Mouse (Mus musculus): ENCODE measurements around the gene Nudc. TPM values are rescaled to one million over a fixed set of nuclear protein-coding genes. Genes with fewer than 3 reads are reported as not detected.
"Not testable (repeated sequence)": the region's sequence is repeated elsewhere in the genome, so short reads cannot be mapped to it uniquely, and the experiment has no call there.

Nudc gene
- polyA plus RNA-seq, 1 experiment from 2014 or later = 293 TPM

DNA sequence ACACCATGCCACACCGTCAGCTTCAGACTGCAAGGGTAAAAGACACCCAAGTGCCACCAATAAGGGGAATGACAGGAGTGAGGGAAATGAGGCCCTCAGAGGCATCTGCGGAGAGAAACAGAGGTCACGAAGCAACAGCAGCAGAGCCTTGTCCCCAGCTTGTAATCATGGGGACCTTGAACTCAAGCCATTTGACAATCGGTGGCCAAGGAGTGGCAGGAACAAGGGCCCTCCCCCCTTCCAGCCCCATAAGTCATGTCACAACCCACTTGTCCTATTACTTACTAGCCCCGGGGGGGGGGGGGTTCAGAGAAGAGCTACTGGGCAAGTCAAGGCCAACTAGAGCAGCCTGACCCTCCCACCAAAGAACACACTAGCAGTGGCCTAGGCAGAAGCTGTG, 9.1 kb downstream of the Nudc start:
- Histone ChIP-seq H3K4me1 (ENCODE audit: insufficient read depth, low read length) (no peaks in the 10 kb centered on the region), H3K9ac (replicated peaks; ENCODE audit: low read length) (no peak overlapping the region), H3K4me3 (ENCODE audit: low read length) (no peak overlapping the region), H3K9me3 (ENCODE audit: low read length) (no peaks in the 10 kb centered on the region), H3K4me2 (replicated peaks; ENCODE audit: low read depth, low read length) (no peak overlapping the region), H3K27me3 (ENCODE audit: insufficient read depth, low read length) (no peaks in the 10 kb centered on the region), H3K36me3 (ENCODE audit: insufficient read depth, low read length) (peaks cover 76% of the 10 kb centered on the region), H3K27ac (ENCODE audit: low read length) (no peak overlapping the region)
- ATAC-seq (ENCODE audit: low FRiP score, low TSS enrichment) = no peak
- WGBS = 84% methylated on average over 5 of the region's 5 CpGs

DNA sequence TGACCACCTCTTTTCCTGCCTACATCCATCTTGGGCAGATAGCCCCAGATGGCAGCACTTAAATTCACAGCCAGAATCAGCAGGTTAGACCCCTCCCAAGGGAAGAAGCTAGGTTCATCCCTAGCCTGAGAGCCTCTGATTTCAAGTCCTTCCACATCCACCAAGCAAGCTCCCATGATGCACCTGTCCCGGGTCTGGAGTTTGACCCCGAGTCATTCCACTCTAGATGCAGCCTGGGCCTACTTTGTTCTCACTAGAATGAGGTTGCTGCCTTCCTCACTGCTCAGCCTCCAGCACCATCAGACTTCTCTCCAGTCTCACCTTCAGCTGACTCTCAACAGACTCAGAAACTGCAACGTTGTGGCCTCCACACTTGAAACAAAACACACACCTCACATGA, 9.7 kb downstream of the Nudc start:
- 85% methylated on average over 3 of the region's 3 CpGs for WGBS

GRCm38 (mm10) chr4:133532777-133533176, 13.0 kb downstream of the Nudc start:
- peaks cover 85% of the 10 kb centered on the region for H3K36me3 ChIP-seq (ENCODE audit: insufficient read depth, low read length)
- H3K4me3 ChIP-seq (ENCODE audit: low read length) = no peak overlapping the region
- WGBS = 80% methylated on average over 3 of the region's 3 CpGs
- no peaks in the 10 kb centered on the region for H3K4me1 ChIP-seq (ENCODE audit: insufficient read depth, low read length)
- H3K9ac ChIP-seq (replicated peaks; ENCODE audit: low read length) = no peak overlapping the region
- H3K27ac ChIP-seq (ENCODE audit: low read length) = no peak overlapping the region
- no peaks in the 10 kb centered on the region for H3K27me3 ChIP-seq (ENCODE audit: insufficient read depth, low read length)
- no peak overlapping the region for H3K4me2 ChIP-seq (replicated peaks; ENCODE audit: low read depth, low read length)
- ATAC-seq (ENCODE audit: low FRiP score, low TSS enrichment) = no peak
- H3K9me3 ChIP-seq (ENCODE audit: low read length) = no peaks in the 10 kb centered on the region

More for the DNA sequence above, 9.7 kb downstream of the Nudc start:
- H3K36me3 ChIP-seq (ENCODE audit: insufficient read depth, low read length) = peaks cover 77% of the 10 kb centered on the region
- no peaks in the 10 kb centered on the region for H3K4me1 ChIP-seq (ENCODE audit: insufficient read depth, low read length)
- no peak overlapping the region for H3K9ac ChIP-seq (replicated peaks; ENCODE audit: low read length)
- H3K4me3 ChIP-seq (ENCODE audit: low read length) = no peak overlapping the region
- H3K9me3 ChIP-seq (ENCODE audit: low read length) = no peaks in the 10 kb centered on the region
- H3K4me2 ChIP-seq (replicated peaks; ENCODE audit: low read depth, low read length) = no peak overlapping the region
- no peaks in the 10 kb centered on the region for H3K27me3 ChIP-seq (ENCODE audit: insufficient read depth, low read length)
- no peak for ATAC-seq (ENCODE audit: low FRiP score, low TSS enrichment)
- no peak overlapping the region for H3K27ac ChIP-seq (ENCODE audit: low read length)

- ATAC-seq (ENCODE audit: low FRiP score, low TSS enrichment) = no peak
- Histone ChIP-seq H3K36me3 (ENCODE audit: insufficient read depth, low read length) (peaks cover 48% of the 10 kb centered on the region), H3K4me2 (replicated peaks; ENCODE audit: low read depth, low read length) (no peak overlapping the region), H3K27ac (ENCODE audit: low read length) (no peak overlapping the region), H3K9me3 (ENCODE audit: low read length) (no peaks in the 10 kb centered on the region), H3K4me3 (ENCODE audit: low read length) (no peak overlapping the region), H3K27me3 (ENCODE audit: insufficient read depth, low read length) (no peaks in the 10 kb centered on the region), H3K4me1 (ENCODE audit: insufficient read depth, low read length) (no peaks in the 10 kb centered on the region), H3K9ac (replicated peaks; ENCODE audit: low read length) (no peak overlapping the region)
- WGBS = 68% methylated on average over 16 of the region's 16 CpGs
Observed at GRCm38 (mm10) chr4:133527788-133528187, 18.0 kb downstream of the Nudc start.

GRCm38 (mm10) chr4:133521502-133521901, 24.3 kb downstream of the Nudc start:
- Histone ChIP-seq H3K4me1 (ENCODE audit: insufficient read depth, low read length) (peaks cover 4% of the 10 kb centered on the region; the same call in 1 of the 2 replicates), H3K4me3 (ENCODE audit: low read length) (no peak overlapping the region), H3K4me2 (replicated peaks; ENCODE audit: low read depth, low read length) (no peak overlapping the region), H3K27me3 (ENCODE audit: insufficient read depth, low read length) (peaks cover 29% of the 10 kb centered on the region), H3K9ac (replicated peaks; ENCODE audit: low read length) (no peak overlapping the region), H3K27ac (ENCODE audit: low read length) (no peak overlapping the region), H3K36me3 (ENCODE audit: insufficient read depth, low read length) (no peaks in the 10 kb centered on the region), H3K9me3 (ENCODE audit: low read length) (no peaks in the 10 kb centered on the region)
- 42% methylated on average over 2 of the region's 2 CpGs for WGBS
- ATAC-seq (ENCODE audit: low FRiP score, low TSS enrichment) = no peak

DNA sequence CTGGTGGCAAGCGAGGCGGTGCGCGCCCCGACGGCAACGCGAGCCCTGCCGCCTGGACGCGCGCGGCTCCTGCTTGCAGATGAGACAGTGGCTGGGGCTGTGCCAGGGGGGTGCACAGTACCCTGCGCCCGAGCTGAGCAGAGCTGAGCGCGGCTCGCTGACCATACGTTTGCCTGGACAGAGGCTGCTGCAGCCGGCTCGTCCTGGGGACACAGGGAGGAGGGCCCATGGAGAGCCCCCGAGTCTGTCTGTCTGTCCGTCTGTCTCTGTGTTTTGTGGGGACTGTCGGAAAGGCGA, 26.5 kb downstream of the Nudc start:
- peak overlapping the region; percentile 57 for H3K4me2 ChIP-seq (replicated peaks; ENCODE audit: low read depth, low read length)
- ATAC-seq (ENCODE audit: low FRiP score, low TSS enrichment) = peak; percentile 82
- H3K9me3 ChIP-seq (ENCODE audit: low read length) = no peaks in the 10 kb centered on the region
- peaks cover 4% of the 10 kb centered on the region; the same call in 1 of the 2 replicates for H3K4me1 ChIP-seq (ENCODE audit: insufficient read depth, low read length)
- H3K36me3 ChIP-seq (ENCODE audit: insufficient read depth, low read length) = no peaks in the 10 kb centered on the region
- 2% methylated on average over 24 of the region's 25 CpGs for WGBS
- peak overlapping the region; percentile 78 for H3K9ac ChIP-seq (replicated peaks; ENCODE audit: low read length)
- H3K4me3 ChIP-seq (ENCODE audit: low read length) = peak overlapping the region; percentile 59
- peaks cover 29% of the 10 kb centered on the region for H3K27me3 ChIP-seq (ENCODE audit: insufficient read depth, low read length)
- H3K27ac ChIP-seq (ENCODE audit: low read length) = 0 out of 2 replicates have a peak overlapping the region, but pooled peaks have one; percentile 59

GRCm38 (mm10) chr4:133518601-133519368, 27.0 kb downstream of the Nudc start, which contains the start of gene Kdf1:
Gene Kdf1, plus strand, starts transcription at chr4:133518963.
- peak within 1 kb of the TSS; percentile 78 for H3K9ac ChIP-seq (replicated peaks; ENCODE audit: low read length)
- H3K27ac ChIP-seq (ENCODE audit: low read length) = peak within 1 kb of the TSS; percentile 59
- peak; percentile 91 for ATAC-seq (ENCODE audit: low FRiP score, low TSS enrichment)
- peak within 1 kb of the TSS; percentile 59 for H3K4me3 ChIP-seq (ENCODE audit: low read length)
- no peaks in the 10 kb centered on the region for H3K36me3 ChIP-seq (ENCODE audit: insufficient read depth, low read length)
- no peaks in the 10 kb centered on the region for H3K9me3 ChIP-seq (ENCODE audit: low read length)
- WGBS = 2% methylated on average over 62 of the region's 69 CpGs
- peaks cover 4% of the 10 kb centered on the region; the same call in 1 of the 2 replicates for H3K4me1 ChIP-seq (ENCODE audit: insufficient read depth, low read length)
- peaks cover 29% of the 10 kb centered on the region for H3K27me3 ChIP-seq (ENCODE audit: insufficient read depth, low read length)
- H3K4me2 ChIP-seq (replicated peaks; ENCODE audit: low read depth, low read length) = peak within 1 kb of the TSS; percentile 57

DNA sequence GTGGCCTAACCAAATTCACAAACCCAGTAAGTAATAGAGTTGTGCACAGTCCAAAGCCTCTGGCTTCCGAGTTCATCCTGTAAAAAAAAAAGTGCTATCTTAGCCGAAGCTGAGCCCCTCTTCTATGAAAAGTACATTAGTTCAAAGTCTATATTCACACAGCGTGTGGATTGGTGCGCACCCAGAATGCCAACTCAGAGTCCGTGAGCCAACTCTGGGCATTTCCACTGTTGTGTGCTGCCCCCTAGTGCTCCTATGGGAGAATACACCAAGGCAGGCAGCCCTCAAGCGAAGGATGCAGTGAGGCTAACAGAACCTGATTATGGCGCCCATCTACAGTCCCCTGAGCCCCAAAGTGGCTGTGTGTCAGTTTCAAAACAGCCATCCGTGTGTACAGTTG, 32.8 kb downstream of the Nudc start:
- ATAC-seq (ENCODE audit: low FRiP score, low TSS enrichment) = peak; percentile 49; the same call in 1 of the 2 replicates
- WGBS = 11% methylated on average over 8 of the region's 8 CpGs

DNA sequence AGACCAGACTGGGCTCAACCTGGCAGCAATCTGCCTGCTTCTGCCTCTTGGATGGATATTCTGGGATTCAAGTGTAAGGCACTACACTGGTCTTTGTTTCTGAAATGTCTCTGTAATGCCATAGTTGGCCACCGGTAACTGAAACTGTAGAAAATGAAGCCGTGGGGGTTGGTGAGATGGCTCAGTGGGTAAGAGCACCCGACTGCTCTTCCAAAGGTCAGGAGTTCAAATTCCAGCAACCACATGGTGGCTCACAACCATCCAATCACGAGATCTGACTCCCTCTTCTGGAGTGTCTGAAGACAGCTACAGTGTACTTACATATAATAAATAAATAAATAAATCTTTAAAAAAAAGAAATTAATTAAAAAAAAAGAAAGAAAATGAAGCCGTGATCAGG, 33.3 kb downstream of the Nudc start:
- not testable (repeated sequence) for H3K27ac ChIP-seq (ENCODE audit: low read length); H3K36me3 ChIP-seq (ENCODE audit: insufficient read depth, low read length); H3K4me3 ChIP-seq (ENCODE audit: low read length); H3K4me2 ChIP-seq (replicated peaks; ENCODE audit: low read depth, low read length); H3K27me3 ChIP-seq (ENCODE audit: insufficient read depth, low read length); H3K9ac ChIP-seq (replicated peaks; ENCODE audit: low read length); H3K4me1 ChIP-seq (ENCODE audit: insufficient read depth, low read length); H3K9me3 ChIP-seq (ENCODE audit: low read length); ATAC-seq (ENCODE audit: low FRiP score, low TSS enrichment)
- WGBS = 40% methylated on average over 4 of the region's 5 CpGs

More for the DNA sequence above, 32.8 kb downstream of the Nudc start:
- H3K27me3 ChIP-seq (ENCODE audit: insufficient read depth, low read length) = peaks cover 4% of the 10 kb centered on the region; the same call in 1 of the 2 replicates
- H3K9ac ChIP-seq (replicated peaks; ENCODE audit: low read length) = no peak overlapping the region
- H3K4me1 ChIP-seq (ENCODE audit: insufficient read depth, low read length) = no peaks in the 10 kb centered on the region
- no peaks in the 10 kb centered on the region for H3K36me3 ChIP-seq (ENCODE audit: insufficient read depth, low read length)
- H3K27ac ChIP-seq (ENCODE audit: low read length) = no peak overlapping the region
- no peak overlapping the region for H3K4me2 ChIP-seq (replicated peaks; ENCODE audit: low read depth, low read length)
- H3K4me3 ChIP-seq (ENCODE audit: low read length) = no peak overlapping the region
- H3K9me3 ChIP-seq (ENCODE audit: low read length) = no peaks in the 10 kb centered on the region

- no peak for ATAC-seq (ENCODE audit: low FRiP score, low TSS enrichment)
- Histone ChIP-seq H3K4me1 (ENCODE audit: insufficient read depth, low read length) (no peaks in the 10 kb centered on the region), H3K27me3 (ENCODE audit: insufficient read depth, low read length) (peaks cover 6% of the 10 kb centered on the region), H3K27ac (ENCODE audit: low read length) (no peak overlapping the region), H3K9me3 (ENCODE audit: low read length) (no peaks in the 10 kb centered on the region), H3K9ac (replicated peaks; ENCODE audit: low read length) (no peak overlapping the region), H3K4me2 (replicated peaks; ENCODE audit: low read depth, low read length) (no peak overlapping the region), H3K4me3 (ENCODE audit: low read length) (no peak overlapping the region), H3K36me3 (ENCODE audit: insufficient read depth, low read length) (no peaks in the 10 kb centered on the region)
- 77% methylated on average over 5 of the region's 5 CpGs for whole genome bisulfite sequencing
Observed at GRCm38 (mm10) chr4:133511050-133511449, 34.7 kb downstream of the Nudc start.

Data from kidney, embryonic 16.5 days (tissue).